Mouse (Mus musculus) left cerebral cortex, postnatal 36 days (tissue): Measurements from ENCODE around the gene Vps13c. TPM values are rescaled to one million over a fixed set of nuclear protein-coding genes. Genes with fewer than 3 reads are reported as not detected.

Experiments
- DNase-seq, 2 experiments: peaks; one replicate each; pipeline ENCODE4 v3.0.0; 2021 to 2022; ENCODE audit warnings: low spot score in 2 of 2, mixed read lengths in 1 of 2
- intact Hi-C: fragments of 180-260 bp; cut with DNase I; formaldehyde crosslinking; loops from one replicate; pipeline ENCODE4 v1.15.1; 2025
- total RNA-seq, 2 experiments: library from RNA; stranded (reverse); gene quantifications; 2 replicates each; pipeline ENCODE4 v1.2.3; 2021

Gene Vps13c
- total RNA-seq = 10 to 100 TPM; 68.0 to 80.5 TPM

DNA sequence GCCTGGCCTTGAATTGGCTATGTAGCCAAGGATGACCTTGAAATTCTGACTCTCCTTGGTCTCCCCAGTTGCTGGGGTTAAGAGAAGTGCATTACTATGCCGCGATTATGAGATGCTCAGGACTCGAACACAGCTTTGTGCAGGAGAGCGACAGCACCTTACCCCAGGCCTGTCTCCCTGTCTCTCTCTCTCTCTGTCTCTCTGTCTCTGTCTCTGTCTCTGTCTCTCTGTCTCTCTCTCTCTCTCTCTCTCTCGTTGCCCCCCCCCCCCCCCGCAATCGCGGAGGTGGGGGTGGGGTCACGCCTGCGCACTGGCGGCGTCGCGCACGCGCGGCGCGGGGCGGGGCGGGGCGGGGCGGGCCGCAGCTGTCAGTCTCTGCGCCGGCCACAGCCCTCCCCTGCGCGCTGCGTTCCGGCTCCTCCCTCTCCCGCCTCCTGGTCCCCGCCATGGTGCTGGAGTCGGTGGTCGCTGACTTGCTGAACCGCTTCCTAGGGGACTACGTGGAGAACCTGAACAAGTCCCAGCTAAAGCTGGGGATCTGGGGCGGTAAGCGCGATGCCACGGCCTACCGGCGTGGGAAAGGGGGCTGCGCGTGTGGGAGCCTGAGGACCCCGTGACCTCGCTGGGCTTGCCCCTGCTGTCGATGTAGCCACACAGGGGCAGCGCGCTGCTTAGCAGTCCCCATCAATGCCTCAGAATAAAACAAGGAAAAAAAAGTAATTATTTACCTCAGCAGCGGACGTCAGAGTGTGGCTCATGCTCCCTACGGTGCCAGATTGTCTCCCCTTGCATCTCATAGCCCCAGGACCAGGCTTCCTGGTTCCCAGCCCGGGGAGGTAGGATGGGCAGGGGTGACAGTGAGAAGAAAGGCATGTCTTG lies at the start of gene Vps13c:
TSS of gene Vps13c (plus strand) at position 416 of the 879 bp plus-strand sequence.
- DNase-seq = peak; percentile 74 to 85
- intact Hi-C loops = no loop called here

- intact Hi-C loops = no loop called here
- no peak for DNase-seq
Observed at GRCm38 (mm10) chr9:67792405-67792804, 47.8 kb upstream of the Vps13c start.

DNA sequence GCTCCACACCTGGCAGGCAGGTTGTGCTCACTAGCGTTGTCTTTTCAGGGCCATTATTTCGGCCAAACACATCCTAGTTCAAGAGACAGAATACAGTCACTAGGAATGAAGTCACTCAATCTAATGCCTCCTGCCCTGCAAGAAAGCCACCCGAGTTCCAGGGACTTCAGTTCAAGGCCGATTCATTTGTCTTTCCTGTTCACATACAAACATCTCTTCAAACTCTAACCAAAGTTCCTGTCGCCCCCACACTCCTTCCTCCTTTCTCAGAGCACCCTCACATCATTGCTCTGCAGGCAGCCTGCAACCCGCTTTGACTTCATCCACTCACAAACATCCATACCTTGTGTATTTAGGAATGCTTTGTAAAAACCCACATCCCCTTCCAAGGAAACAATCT lies 46.7 kb upstream of the Vps13c start:
- no peak for DNase-seq
- intact Hi-C loops = no loop called here

DNA sequence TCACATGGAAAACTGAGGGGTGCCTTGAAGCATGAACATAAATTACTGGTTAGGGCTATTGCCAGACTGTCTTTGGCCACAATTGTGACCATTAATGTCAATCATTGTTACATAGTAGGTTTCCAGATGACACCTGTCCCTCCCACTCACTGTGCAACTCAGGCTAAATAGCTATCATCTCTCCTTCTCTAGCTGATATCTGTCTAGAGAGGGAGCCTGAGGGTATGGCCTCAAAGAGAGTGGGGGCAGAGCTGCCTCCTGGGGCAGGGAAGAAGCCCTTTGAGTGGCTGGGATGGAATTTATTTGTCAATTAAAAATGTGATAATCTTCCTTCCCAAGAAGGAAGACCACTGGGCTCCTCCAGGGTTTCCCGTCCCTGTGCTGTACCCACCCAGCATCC lies 46.0 kb upstream of the Vps13c start:
- intact Hi-C loops = no loop called here
- no peak for DNase-seq

DNA sequence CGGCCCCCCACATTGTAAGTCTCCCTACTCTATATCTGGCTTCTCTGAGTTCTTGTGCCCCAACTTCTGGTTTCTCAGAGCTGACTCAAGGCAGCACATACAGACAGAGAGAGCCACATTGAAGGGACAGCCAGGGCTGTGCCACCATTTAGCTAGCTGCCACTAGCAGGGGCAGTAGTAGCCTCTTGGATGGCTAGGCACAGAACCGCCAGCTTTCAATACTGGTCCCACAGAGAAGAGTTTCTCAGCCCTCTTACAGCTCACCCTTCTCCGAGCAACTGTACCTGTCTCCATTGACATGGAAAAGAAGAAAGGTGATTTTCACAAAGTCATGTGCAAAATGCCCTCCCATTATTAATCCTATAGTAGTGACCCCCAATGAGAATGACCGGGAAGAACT lies 45.5 kb upstream of the Vps13c start:
- no peak for DNase-seq
- intact Hi-C loops = no loop called here

DNA sequence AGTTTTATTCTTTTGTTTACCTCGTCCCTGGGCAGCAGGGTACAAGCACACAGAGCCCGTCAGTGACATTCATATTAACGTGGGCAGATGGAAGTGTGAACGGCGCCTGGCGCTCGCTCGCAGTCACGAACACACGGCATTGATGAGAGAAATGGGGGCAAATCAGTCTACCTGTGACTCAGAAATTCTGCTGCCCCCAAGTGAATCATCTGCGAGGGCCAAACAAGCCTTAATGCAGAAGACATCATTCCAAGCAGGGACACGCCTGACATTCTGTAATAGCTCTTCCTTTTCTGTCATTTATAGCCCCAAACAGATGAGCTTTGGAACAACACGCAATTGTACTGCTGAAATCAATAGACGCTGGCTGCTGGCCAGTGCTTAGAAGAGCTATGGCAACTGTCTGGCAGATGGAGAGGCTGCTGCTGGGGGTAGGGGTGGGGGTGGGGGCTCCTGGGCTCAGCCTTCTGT lies 45.0 kb upstream of the Vps13c start:
- intact Hi-C loops = no loop called here
- peak; percentile 24 to 28 for DNase-seq

DNA sequence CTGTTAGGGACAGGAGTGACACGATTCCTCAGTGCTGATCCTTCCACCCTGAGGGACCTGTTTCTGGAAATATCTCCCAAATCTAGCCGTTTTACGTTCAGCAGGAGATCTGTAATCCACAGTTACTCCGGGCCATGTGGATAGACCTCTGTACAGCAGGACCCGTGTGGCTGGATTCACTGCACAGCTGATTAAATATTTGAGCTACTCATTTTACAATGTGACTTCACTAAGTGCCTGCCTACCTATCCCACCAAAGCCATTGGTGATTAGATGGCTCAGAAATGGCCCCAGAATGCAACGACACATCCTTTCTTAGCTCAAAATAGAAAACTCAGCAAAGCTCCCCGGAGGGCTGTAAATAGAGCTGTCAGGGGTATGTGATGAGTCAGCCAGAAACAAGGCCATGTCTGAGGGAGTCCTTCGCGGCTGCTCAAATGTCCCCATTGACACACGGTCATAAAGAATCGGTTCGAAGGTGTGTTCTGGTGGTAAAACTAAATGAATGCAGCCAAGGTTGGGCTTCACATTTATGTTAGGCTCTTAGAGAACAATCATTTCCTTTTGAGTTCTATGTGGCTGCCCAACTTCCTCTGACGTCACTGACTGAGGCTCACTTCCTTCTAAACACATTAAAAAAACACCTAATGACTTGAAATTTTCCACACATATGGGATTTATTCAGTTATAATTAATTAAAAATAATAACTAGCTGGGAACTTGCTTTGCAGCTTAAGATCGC lies 40.9 kb upstream of the Vps13c start:
- intact Hi-C loops = no loop called here

DNA sequence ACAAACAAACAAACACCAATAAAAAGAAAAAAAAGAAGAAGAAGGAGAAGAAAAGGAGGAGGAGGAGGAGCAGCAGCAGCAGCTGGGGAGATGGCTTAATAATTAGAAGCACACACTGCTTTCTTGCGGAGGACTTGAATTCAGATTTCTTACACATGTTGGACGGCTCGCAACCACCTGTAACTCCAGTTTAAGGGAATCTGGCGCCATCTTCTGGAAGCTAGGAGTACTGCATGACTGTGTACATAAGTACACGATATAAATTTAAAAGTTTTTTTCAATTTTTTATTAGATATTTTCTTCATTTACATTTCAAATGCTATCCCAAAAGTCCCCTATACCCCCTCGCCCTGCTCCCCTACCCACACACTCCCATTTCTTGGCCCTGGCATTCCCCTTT lies 38.0 kb upstream of the Vps13c start:
- DNase-seq = no peak
- intact Hi-C loops = loop anchor here (5.0 kb wide), 2 partner anchors 45 to 90 kb away; partner anchors contain the start of gene C2cd4b

More for the DNA sequence above, 40.9 kb upstream of the Vps13c start:
- no peak for DNase-seq

GRCm38 (mm10) chr9:67807000-67807399 lies 33.2 kb upstream of the Vps13c start:
- DNase-seq = no peak
- intact Hi-C loops = no loop called here

DNA sequence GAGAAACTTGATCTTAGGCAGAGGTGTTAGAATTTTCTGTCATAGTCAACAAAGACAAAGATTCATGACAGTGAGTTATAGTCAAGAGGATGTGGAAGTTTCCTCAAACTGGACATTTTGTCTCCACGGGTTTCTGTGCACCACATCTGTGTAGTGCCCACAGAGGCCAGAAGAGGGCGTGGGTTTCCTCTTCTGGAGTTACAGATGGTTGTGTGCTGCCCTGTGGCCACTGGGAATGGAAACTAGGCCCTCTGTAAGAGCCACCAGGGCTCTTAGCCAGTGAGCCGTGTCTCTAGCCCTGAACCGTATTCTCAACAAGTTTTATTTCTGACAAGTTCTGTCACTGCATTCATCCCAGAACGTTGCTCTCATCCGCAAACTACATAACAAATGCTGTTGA lies 29.7 kb upstream of the Vps13c start:
- DNase-seq = no peak
- intact Hi-C loops = no loop called here

DNA sequence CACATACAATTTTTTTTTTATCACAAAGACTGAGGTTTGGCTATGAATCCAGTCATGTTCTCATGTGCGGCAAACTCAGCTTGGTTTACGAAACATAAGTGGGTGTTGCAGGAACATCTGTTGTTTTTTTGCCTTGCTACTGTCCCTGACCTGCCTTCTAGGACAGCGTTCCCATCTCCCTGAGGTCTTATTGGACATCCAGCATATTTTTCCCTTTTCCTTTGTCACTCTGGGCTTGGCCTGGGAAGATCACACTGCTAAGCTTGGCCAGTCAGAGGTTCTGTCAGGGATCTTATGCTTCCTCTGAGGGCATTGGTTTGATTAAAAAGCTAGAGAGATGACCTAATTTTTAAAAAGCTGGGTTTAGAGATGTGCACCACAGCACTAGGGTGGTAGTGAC lies 29.1 kb upstream of the Vps13c start:
- intact Hi-C loops = no loop called here
- DNase-seq = no peak

DNA sequence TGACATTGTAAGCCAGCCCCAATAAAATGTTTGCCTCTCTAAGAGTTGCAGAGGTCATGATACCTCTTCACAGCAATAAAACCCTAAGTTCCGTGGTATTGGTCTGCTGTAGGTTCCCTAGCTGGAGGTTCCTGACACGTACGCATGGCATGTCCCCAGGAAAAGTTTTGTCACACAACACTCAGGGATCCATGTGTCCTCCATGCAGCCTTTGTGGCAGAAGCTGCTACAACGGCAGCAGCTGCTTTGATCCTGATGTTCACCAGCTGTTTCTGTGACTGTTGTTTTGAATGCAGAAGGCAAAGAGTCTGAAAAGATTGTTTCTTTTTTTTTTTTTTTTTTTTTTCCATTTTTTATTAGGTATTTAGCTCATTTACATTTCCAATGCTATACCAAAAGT lies 27.0 kb upstream of the Vps13c start:
- intact Hi-C loops = no loop called here
- no peak for DNase-seq

GRCm38 (mm10) chr9:67813665-67814337 lies 26.4 kb upstream of the Vps13c start:
- no peak for DNase-seq
- intact Hi-C loops = no loop called here

DNA sequence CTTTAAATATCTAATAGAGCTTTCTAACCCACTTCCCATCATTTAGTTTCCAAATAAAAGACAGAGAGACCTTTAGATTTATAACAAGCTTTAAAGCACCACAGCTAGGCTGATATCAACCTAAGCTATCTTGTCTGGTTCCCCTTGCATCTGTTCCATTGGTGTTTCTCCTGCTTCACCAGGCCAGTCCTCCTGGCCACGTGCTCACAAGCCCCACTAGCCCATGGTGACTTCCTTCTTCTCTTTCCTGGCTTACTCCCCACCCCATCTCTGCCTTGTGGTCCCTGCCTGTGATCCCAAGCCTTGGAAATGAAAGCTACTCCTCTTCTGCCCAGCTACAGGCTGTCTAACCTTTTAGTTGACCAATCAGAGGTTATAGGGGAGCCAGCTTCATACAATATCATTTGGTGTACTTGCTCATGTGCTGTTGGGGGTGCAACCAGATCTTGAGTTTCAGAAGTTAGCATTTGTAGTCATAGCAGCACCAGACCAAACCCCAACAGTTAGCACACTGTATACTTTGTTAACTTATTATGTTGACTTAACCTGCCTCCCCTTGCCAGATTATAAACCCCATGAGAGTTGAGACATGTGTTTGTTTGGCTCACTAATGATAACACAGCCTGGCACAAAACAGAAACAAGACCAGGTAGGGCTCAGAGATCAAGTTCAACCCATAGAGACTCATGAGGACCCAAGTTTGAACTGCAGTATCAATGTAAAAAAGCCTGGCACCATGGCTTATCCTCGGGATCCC lies 23.8 kb upstream of the Vps13c start:
- DNase-seq = no peak

DNA sequence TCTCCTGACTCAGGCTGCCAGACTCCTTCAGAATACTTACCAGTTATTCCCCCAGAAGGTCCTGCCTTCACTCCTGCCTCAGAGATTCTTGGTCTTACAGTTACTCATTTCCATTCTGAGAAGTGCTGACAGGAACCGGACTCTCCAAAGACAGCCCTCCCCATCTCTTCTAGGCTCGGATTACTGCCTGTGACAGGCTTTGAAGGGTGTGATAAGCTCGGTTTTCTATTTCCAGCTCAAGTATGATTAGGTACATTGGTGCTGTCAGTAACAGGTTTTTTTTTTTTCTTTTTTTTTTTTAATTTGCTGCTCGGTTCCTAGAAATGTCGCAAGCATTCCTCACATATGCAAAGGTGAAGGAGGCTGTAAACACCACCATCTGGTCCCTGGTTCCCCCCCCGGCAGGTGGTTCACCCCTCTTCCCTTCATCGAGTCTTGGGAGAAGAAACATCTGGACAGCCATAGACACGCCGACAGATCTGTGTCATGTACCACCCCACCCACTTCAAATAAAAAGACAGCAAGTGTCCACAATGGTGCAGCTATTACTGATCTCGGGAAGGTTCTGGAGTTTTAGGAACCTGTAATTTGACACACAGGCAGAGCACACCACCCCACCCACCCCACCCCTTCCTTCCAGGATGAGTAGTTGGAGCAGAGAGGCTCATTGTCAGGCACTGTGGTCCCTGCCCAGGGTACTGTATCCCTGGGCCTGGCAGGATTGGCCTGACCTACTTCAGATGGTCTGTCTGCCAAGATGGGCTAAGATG lies 22.1 kb upstream of the Vps13c start:
- intact Hi-C loops = no loop called here
- DNase-seq = no peak

More for the DNA sequence above, 23.8 kb upstream of the Vps13c start:
- intact Hi-C loops = no loop called here

- no peak for DNase-seq
- intact Hi-C loops = no loop called here
Observed at GRCm38 (mm10) chr9:67818668-67818950, 21.6 kb upstream of the Vps13c start.

GRCm38 (mm10) chr9:67823131-67823530 lies 17.1 kb upstream of the Vps13c start:
- intact Hi-C loops = no loop called here
- DNase-seq = no peak

GRCm38 (mm10) chr9:67825527-67825926 lies 14.7 kb upstream of the Vps13c start:
- DNase-seq = no peak
- intact Hi-C loops = loop anchor here (5.0 kb wide), 2 partner anchors 52 to 147 kb away; no protein-coding TSS in a partner anchor

DNA sequence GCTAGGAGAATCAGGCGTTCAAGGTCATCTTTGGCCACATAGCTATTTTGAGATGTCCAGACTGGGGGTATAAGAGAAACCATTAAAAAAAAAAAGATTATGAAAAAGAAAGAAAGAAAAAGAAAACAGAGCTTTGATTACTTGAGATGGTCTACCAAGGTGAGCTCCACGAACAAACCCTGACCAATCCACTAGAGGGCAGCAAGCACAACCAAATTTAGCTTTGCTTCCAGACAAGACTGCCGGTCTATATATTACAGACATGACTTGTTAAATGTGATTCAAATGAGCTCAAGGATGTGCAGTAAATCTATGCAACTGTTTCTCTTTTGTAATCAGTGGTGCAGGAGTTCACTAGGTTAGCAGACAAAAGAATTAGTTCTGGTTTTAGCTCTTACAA lies 12.0 kb upstream of the Vps13c start:
- intact Hi-C loops = loop anchor here (5.0 kb wide), 2 partner anchors 49 to 144 kb away; no protein-coding TSS in a partner anchor
- peak; percentile 12 to 34 for DNase-seq
